Mouse (Mus musculus): ENCODE data around the gene Spem2. TPM values are rescaled to one million over a fixed set of nuclear protein-coding genes. Genes with fewer than 3 reads are reported as not detected.

Gene Spem2
- polyA plus RNA-seq, 1 experiment = not detected

GRCm38 (mm10) chr11:69853994-69854393 lies 35.7 kb upstream of the Spem2 start:
- TF ChIP-seq CTCF (IDR thresholded peaks at IDR 0.05; ENCODE audit: control insufficient read depth, insufficient read depth, low read length) (no peak), POLR2A (IDR thresholded peaks at IDR 0.05; ENCODE audit: borderline replicate concordance, control insufficient read depth, low read depth, low read length) (no peak)
- WGBS = 20% methylated on average over 7 of the region's 7 CpGs
- Histone ChIP-seq H3K27ac (ENCODE audit: control insufficient read depth, insufficient read depth, low read depth, low read length, poor library complexity) (peak overlapping the region; percentile 86), H3K4me3 (replicated peaks; ENCODE audit: control insufficient read depth, low read depth, low read length) (peak overlapping the region; percentile 15), H3K4me1 (ENCODE audit: control insufficient read depth, insufficient read depth, low read length) (peaks cover 18% of the 10 kb centered on the region)

GRCm38 (mm10) chr11:69850754-69851153 lies 32.5 kb upstream of the Spem2 start:
- Histone ChIP-seq H3K4me1 (ENCODE audit: control insufficient read depth, insufficient read depth, low read length) (peaks cover 21% of the 10 kb centered on the region), H3K27ac (ENCODE audit: control insufficient read depth, insufficient read depth, low read depth, low read length, poor library complexity) (peak overlapping the region; percentile 50), H3K4me3 (replicated peaks; ENCODE audit: control insufficient read depth, low read depth, low read length) (no peak overlapping the region)
- TF ChIP-seq POLR2A (IDR thresholded peaks at IDR 0.05; ENCODE audit: borderline replicate concordance, control insufficient read depth, low read depth, low read length) (no peak), CTCF (IDR thresholded peaks at IDR 0.05; ENCODE audit: control insufficient read depth, insufficient read depth, low read length) (no peak)
- WGBS = 10% methylated on average over 8 of the region's 8 CpGs

- WGBS = 66% methylated on average over 15 of the region's 15 CpGs
Observed at GRCm38 (mm10) chr11:69849884-69850283, 31.6 kb upstream of the Spem2 start.

GRCm38 (mm10) chr11:69849128-69849527 lies 30.9 kb upstream of the Spem2 start:
- Histone ChIP-seq H3K27ac (ENCODE audit: control insufficient read depth, insufficient read depth, low read depth, low read length, poor library complexity) (peak overlapping the region; percentile 69), H3K4me1 (ENCODE audit: control insufficient read depth, insufficient read depth, low read length) (peaks cover 21% of the 10 kb centered on the region), H3K4me3 (replicated peaks; ENCODE audit: control insufficient read depth, low read depth, low read length) (no peak overlapping the region)
- 52% methylated on average over 9 of the region's 9 CpGs for WGBS
- no peak for TF ChIP-seq CTCF (IDR thresholded peaks at IDR 0.05; ENCODE audit: control insufficient read depth, insufficient read depth, low read length)
- TF ChIP-seq POLR2A (IDR thresholded peaks at IDR 0.05; ENCODE audit: borderline replicate concordance, control insufficient read depth, low read depth, low read length) = no peak

More at GRCm38 (mm10) chr11:69849884-69850283, 31.6 kb upstream of the Spem2 start:
- Histone ChIP-seq H3K4me1 (ENCODE audit: control insufficient read depth, insufficient read depth, low read length) (peaks cover 21% of the 10 kb centered on the region), H3K27ac (ENCODE audit: control insufficient read depth, insufficient read depth, low read depth, low read length, poor library complexity) (peak overlapping the region; percentile 25; the same call in 1 of the 2 replicates), H3K4me3 (replicated peaks; ENCODE audit: control insufficient read depth, low read depth, low read length) (no peak overlapping the region)
- TF ChIP-seq CTCF (IDR thresholded peaks at IDR 0.05; ENCODE audit: control insufficient read depth, insufficient read depth, low read length) = no peak
- no peak for TF ChIP-seq POLR2A (IDR thresholded peaks at IDR 0.05; ENCODE audit: borderline replicate concordance, control insufficient read depth, low read depth, low read length)

GRCm38 (mm10) chr11:69848021-69848420 lies 29.8 kb upstream of the Spem2 start:
- Histone ChIP-seq H3K4me1 (ENCODE audit: control insufficient read depth, insufficient read depth, low read length) (peaks cover 21% of the 10 kb centered on the region), H3K4me3 (replicated peaks; ENCODE audit: control insufficient read depth, low read depth, low read length) (no peak overlapping the region), H3K27ac (ENCODE audit: control insufficient read depth, insufficient read depth, low read depth, low read length, poor library complexity) (no peak overlapping the region; the same call in 1 of the 2 replicates)
- WGBS = 92% methylated on average over 6 of the region's 6 CpGs
- TF ChIP-seq POLR2A (IDR thresholded peaks at IDR 0.05; ENCODE audit: borderline replicate concordance, control insufficient read depth, low read depth, low read length) = no peak
- TF ChIP-seq CTCF (IDR thresholded peaks at IDR 0.05; ENCODE audit: control insufficient read depth, insufficient read depth, low read length) = no peak

- Histone ChIP-seq H3K4me1 (ENCODE audit: control insufficient read depth, insufficient read depth, low read length) (peaks cover 21% of the 10 kb centered on the region), H3K27ac (ENCODE audit: control insufficient read depth, insufficient read depth, low read depth, low read length, poor library complexity) (peak overlapping the region; percentile 70), H3K4me3 (replicated peaks; ENCODE audit: control insufficient read depth, low read depth, low read length) (peak overlapping the region; percentile 85)
- TF ChIP-seq POLR2A (IDR thresholded peaks at IDR 0.05; ENCODE audit: borderline replicate concordance, control insufficient read depth, low read depth, low read length) (0 out of 2 replicates have a peak, but pooled peaks have one; percentile 38), CTCF (IDR thresholded peaks at IDR 0.05; ENCODE audit: control insufficient read depth, insufficient read depth, low read length) (no peak)
- 6% methylated on average over 37 of the region's 37 CpGs for WGBS
Observed at GRCm38 (mm10) chr11:69846738-69847688, 28.7 kb upstream of the Spem2 start.

- peaks cover 18% of the 10 kb centered on the region for H3K4me1 ChIP-seq (ENCODE audit: control insufficient read depth, insufficient read depth, low read length)
- H3K4me3 ChIP-seq (replicated peaks; ENCODE audit: control insufficient read depth, low read depth, low read length) = peak within 1 kb of the TSS; percentile 85
- H3K27ac ChIP-seq (ENCODE audit: control insufficient read depth, insufficient read depth, low read depth, low read length, poor library complexity) = peak within 1 kb of the TSS; percentile 82
- WGBS = under 1% methylated on average over 38 of the region's 38 CpGs
- TF ChIP-seq CTCF (IDR thresholded peaks at IDR 0.05; ENCODE audit: control insufficient read depth, insufficient read depth, low read length) (no peak), POLR2A (IDR thresholded peaks at IDR 0.05; ENCODE audit: borderline replicate concordance, control insufficient read depth, low read depth, low read length) (peak; percentile 89)
Observed at GRCm38 (mm10) chr11:69846198-69846680, 28.0 kb upstream of the Spem2 start, which contains the start of gene Plscr3. Plscr3 (plus strand) TSS chr11:69846376.

- Histone ChIP-seq H3K4me3 (replicated peaks; ENCODE audit: control insufficient read depth, low read depth, low read length) (peak overlapping the region; percentile 89), H3K27ac (ENCODE audit: control insufficient read depth, insufficient read depth, low read depth, low read length, poor library complexity) (peak overlapping the region; percentile 73), H3K4me1 (ENCODE audit: control insufficient read depth, insufficient read depth, low read length) (peaks cover 2% of the 10 kb centered on the region)
- WGBS = under 1% methylated on average over 7 of the region's 7 CpGs
- TF ChIP-seq POLR2A (IDR thresholded peaks at IDR 0.05; ENCODE audit: borderline replicate concordance, control insufficient read depth, low read depth, low read length) (no peak), CTCF (IDR thresholded peaks at IDR 0.05; ENCODE audit: control insufficient read depth, insufficient read depth, low read length) (no peak)
Observed at GRCm38 (mm10) chr11:69838714-69839104, 20.4 kb upstream of the Spem2 start.
